Mouse (Mus musculus) liver, adult 2 months (tissue): Measurements from ENCODE around the gene Fam234a. TPM values are rescaled to one million over a fixed set of nuclear protein-coding genes. Genes with fewer than 3 reads are reported as not detected.

Source experiments
- DNase-seq: peaks from one replicate; pipeline ENCODE4 v3.0.0-alpha.2; 2011; ENCODE audit warnings: low read depth, low spot score; ENCODE audit errors: extremely low read depth
- H3K27ac ChIP-seq: fragments of 200-500 bp; replicated peaks from 2 replicates; pipeline ENCODE4 v1.5.1; 2012; ENCODE audit warnings: low read depth, mild to moderate bottlenecking, control low read depth, inconsistent platforms, low read length; ENCODE audit not compliant: insufficient read depth
- H3K27me3 ChIP-seq: fragments of 200-500 bp; 2 replicates; pipeline ENCODE4 v1.6.1; 2012; ENCODE audit warnings: mild to moderate bottlenecking, moderate library complexity, low read length, inconsistent platforms; ENCODE audit not compliant: control insufficient read depth, insufficient read depth
- H3K36me3 ChIP-seq: fragments of 200-500 bp; 2 replicates; pipeline ENCODE4 v1.6.1; 2012; ENCODE audit warnings: low read length, inconsistent platforms; ENCODE audit not compliant: control insufficient read depth, insufficient read depth
- H3K4me1 ChIP-seq: fragments of 200-500 bp; 2 replicates; pipeline ENCODE4 v1.6.1; 2011; ENCODE audit warnings: low read length; ENCODE audit not compliant: control insufficient read depth, insufficient read depth
- H3K4me3 ChIP-seq: fragments of 200-500 bp; 2 replicates; pipeline ENCODE4 v1.5.1; 2011; ENCODE audit warnings: low read depth, mild to moderate bottlenecking, control low read depth, low read length, moderate library complexity; ENCODE audit not compliant: insufficient read depth
- H3K79me2 ChIP-seq: fragments of 200-500 bp; 2 replicates; pipeline ENCODE4 v1.6.1; 2012; ENCODE audit warnings: inconsistent platforms, mild to moderate bottlenecking, low read length, moderate library complexity; ENCODE audit not compliant: control insufficient read depth, insufficient read depth
- H3K9ac ChIP-seq: fragments of 200-500 bp; 2 replicates; pipeline ENCODE4 v1.6.1; 2012; ENCODE audit warnings: low read depth, mild to moderate bottlenecking, control low read depth, inconsistent platforms, low read length
- CTCF ChIP-seq: fragments of 200-500 bp; IDR thresholded peaks from 2 replicates; pipeline ENCODE4 v1.5.1; 2011; ENCODE audit warnings: low read depth, low read length, control low read depth
- POLR2A ChIP-seq: fragments of 200-500 bp; IDR thresholded peaks from 2 replicates; pipeline ENCODE4 v1.6.1; 2011; ENCODE audit warnings: low read length, control low read depth; ENCODE audit not compliant: insufficient read depth; ENCODE audit errors: extremely low read depth
- WGBS: fragments of 180-500 bp; shearing (Covaris S2); methylation state at CpG from one replicate; pipeline ENCODE4 v1.1.7; 2018; 5-methylcytosine and 5-hydroxymethylcytosine counted together
- polyA plus RNA-seq: library from polyadenylated mRNA; depleted of rRNA; stranded (reverse); fragments of >200 nt; gene quantifications from 2 replicates; pipeline ENCODE4 v1.2.3, GENCODE M21; 2012
- total RNA-seq: library from RNA; depleted of rRNA; stranded (reverse); fragments of >200 nt; gene quantifications from 2 replicates; pipeline ENCODE4 v1.2.3, GENCODE M21; 2014

Fam234a gene
- total and polyA plus RNA-seq, 2 experiments, result 12.6 to 50.8 TPM

GRCm38 (mm10) chr17:26253399-26253798, 9.4 kb upstream of the Fam234a start:
- peak overlapping the region; percentile 94 for H3K27ac ChIP-seq
- peaks cover 5% of the 10 kb centered on the region; the same call in 1 of the 2 replicates for H3K79me2 ChIP-seq
- H3K27me3 ChIP-seq, result no peaks in the 10 kb centered on the region
- H3K4me1 ChIP-seq, result peaks cover 6% of the 10 kb centered on the region
- H3K4me3 ChIP-seq, result peak overlapping the region; percentile 99
- DNase-seq, result no peak
- under 1% methylated on average over 24 of the region's 24 CpGs for WGBS
- TF ChIP-seq CTCF (no peak), POLR2A (no peak)
- peak overlapping the region; percentile 99 for H3K9ac ChIP-seq
- H3K36me3 ChIP-seq, result peaks cover 18% of the 10 kb centered on the region

- Histone ChIP-seq H3K4me1 (peaks cover 6% of the 10 kb centered on the region), H3K36me3 (peaks cover 13% of the 10 kb centered on the region), H3K4me3 (peak within 1 kb of the TSS; percentile 99), H3K27me3 (no peaks in the 10 kb centered on the region), H3K9ac (peak within 1 kb of the TSS; percentile 99), H3K27ac (peak within 1 kb of the TSS; percentile 94), H3K79me2 (peaks cover 5% of the 10 kb centered on the region; the same call in 1 of the 2 replicates)
- peak; percentile 92 for DNase-seq
- under 1% methylated on average over 43 of the region's 43 CpGs for WGBS
- TF ChIP-seq CTCF (0 out of 2 replicates have a peak, but pooled peaks have one; percentile 5), POLR2A (peak; percentile 88)
Observed at GRCm38 (mm10) chr17:26252539-26253251, 8.7 kb upstream of the Fam234a start, which contains the start of gene Luc7l. Gene Luc7l (plus strand): TSS chr17:26252896.

GRCm38 (mm10) chr17:26251886-26252538, 8.0 kb upstream of the Fam234a start:
- TF ChIP-seq CTCF (no peak), POLR2A (no peak)
- H3K4me1 ChIP-seq, result peaks cover 6% of the 10 kb centered on the region
- H3K27me3 ChIP-seq, result no peaks in the 10 kb centered on the region
- no peak overlapping the region for H3K9ac ChIP-seq
- H3K36me3 ChIP-seq, result peaks cover 8% of the 10 kb centered on the region
- H3K4me3 ChIP-seq, result no peak overlapping the region
- DNase-seq, result no peak
- H3K27ac ChIP-seq, result 0 out of 2 replicates have a peak overlapping the region, but pooled peaks have one; percentile 7
- peaks cover 5% of the 10 kb centered on the region; the same call in 1 of the 2 replicates for H3K79me2 ChIP-seq
- 75% methylated on average over 4 of the region's 4 CpGs for WGBS

GRCm38 (mm10) chr17:26243471-26244100, 456 bp downstream of the Fam234a start:
- Histone ChIP-seq H3K79me2 (peaks cover 16% of the 10 kb centered on the region; the same call in 1 of the 2 replicates), H3K4me3 (peak overlapping the region; percentile 87), H3K27ac (peak overlapping the region; percentile 89), H3K4me1 (peaks cover 5% of the 10 kb centered on the region; the same call in 1 of the 2 replicates), H3K36me3 (no peaks in the 10 kb centered on the region), H3K9ac (peak overlapping the region; percentile 81), H3K27me3 (no peaks in the 10 kb centered on the region)
- WGBS, result under 1% methylated on average over 32 of the region's 32 CpGs
- peak; percentile 86 for DNase-seq
- peak; percentile 62 for TF ChIP-seq CTCF
- TF ChIP-seq POLR2A, result 0 out of 2 replicates have a peak, but pooled peaks have one; percentile 42

GRCm38 (mm10) chr17:26240990-26241389, 3.1 kb downstream of the Fam234a start:
- peaks cover 5% of the 10 kb centered on the region; the same call in 1 of the 2 replicates for H3K4me1 ChIP-seq
- 85% methylated on average over 6 of the region's 6 CpGs for whole genome bisulfite sequencing
- DNase-seq, result no peak
- H3K27ac ChIP-seq, result no peak overlapping the region
- H3K9ac ChIP-seq, result no peak overlapping the region
- H3K79me2 ChIP-seq, result peaks cover 16% of the 10 kb centered on the region; the same call in 1 of the 2 replicates
- no peak overlapping the region for H3K4me3 ChIP-seq
- TF ChIP-seq CTCF (no peak), POLR2A (no peak)
- H3K36me3 ChIP-seq, result no peaks in the 10 kb centered on the region
- no peaks in the 10 kb centered on the region for H3K27me3 ChIP-seq
